Mouse (Mus musculus): ENCODE results near the gene Kcnj16. TPM values are rescaled to one million over a fixed set of nuclear protein-coding genes. Genes with fewer than 3 reads are reported as not detected.

The Kcnj16 gene
- polyA plus RNA-seq (2012; ENCODE audit: insufficient read depth, insufficient read length, missing spikeins), result 2.3 and 2.4 TPM in 2 replicates

DNA sequence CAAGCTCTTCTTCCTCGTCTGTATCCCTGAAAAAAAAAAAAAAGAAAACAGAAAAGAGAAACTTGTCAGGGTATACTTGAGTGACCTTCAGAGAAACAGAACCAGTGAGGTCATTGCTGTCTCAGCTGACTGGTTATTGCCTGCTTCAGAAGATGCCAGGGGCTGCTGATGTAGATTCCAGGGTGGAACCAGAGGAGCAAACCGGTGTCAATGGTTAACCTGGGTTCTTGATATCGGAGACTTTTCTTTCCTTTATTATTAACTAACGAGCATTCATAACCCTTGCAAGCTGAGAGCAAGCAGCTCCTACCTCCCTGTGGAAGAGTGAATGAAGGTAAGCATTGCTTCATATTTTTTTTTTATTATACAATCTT is at the start of gene Kcnj16:
Gene Kcnj16, plus strand, starts transcription at position 272 of the 374 bp plus-strand sequence.
- no peaks in the 10 kb centered on the region for H3K4me1 ChIP-seq (ENCODE audit: control insufficient read depth, insufficient read depth, low read length)
- H3K4me3 ChIP-seq (ENCODE audit: insufficient read depth, low read length), result no peak within 1 kb of the TSS
- H3K27ac ChIP-seq (ENCODE audit: insufficient read depth, low read depth, low read length), result no peak within 1 kb of the TSS
- TF ChIP-seq POLR2A (IDR thresholded peaks at IDR 0.05; ENCODE audit: borderline replicate concordance, low read depth, low read length) (no peak), CTCF (IDR thresholded peaks at IDR 0.05; ENCODE audit: low read depth, low read length) (no peak)

- Histone ChIP-seq H3K4me3 (ENCODE audit: insufficient read depth, low read length) (no peak overlapping the region), H3K4me1 (ENCODE audit: control insufficient read depth, insufficient read depth, low read length) (no peaks in the 10 kb centered on the region), H3K27ac (ENCODE audit: insufficient read depth, low read depth, low read length) (no peak overlapping the region)
- no peak for TF ChIP-seq POLR2A (IDR thresholded peaks at IDR 0.05; ENCODE audit: borderline replicate concordance, low read depth, low read length)
- no peak for TF ChIP-seq CTCF (IDR thresholded peaks at IDR 0.05; ENCODE audit: low read depth, low read length)
Measured at GRCm38 (mm10) chr11:110918808-110919465, 48.9 kb upstream of the Kcnj16 start.

DNA sequence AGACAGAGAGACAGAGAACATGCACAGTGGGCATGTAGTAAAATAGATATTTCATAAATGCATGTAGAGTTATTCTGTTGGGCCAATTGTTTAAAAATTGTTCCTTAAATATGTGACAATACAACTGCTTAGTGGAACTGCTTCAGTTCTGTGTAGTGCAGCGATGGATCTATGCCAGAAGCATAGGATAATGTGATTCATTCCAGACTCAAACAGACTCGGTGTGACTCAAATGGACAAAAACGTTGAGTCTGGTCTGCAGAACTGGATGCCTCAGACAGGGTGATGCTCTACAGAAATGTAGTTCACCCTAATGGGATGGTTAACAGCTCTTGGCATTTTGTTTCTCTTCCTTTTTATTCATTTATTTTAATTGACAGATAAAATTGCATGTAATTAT is 32.1 kb upstream of the Kcnj16 start:
- no peaks in the 10 kb centered on the region for H3K4me1 ChIP-seq (ENCODE audit: control insufficient read depth, insufficient read depth, low read length)
- no peak overlapping the region for H3K27ac ChIP-seq (ENCODE audit: insufficient read depth, low read depth, low read length)
- no peak for TF ChIP-seq POLR2A (IDR thresholded peaks at IDR 0.05; ENCODE audit: borderline replicate concordance, low read depth, low read length)
- TF ChIP-seq CTCF (IDR thresholded peaks at IDR 0.05; ENCODE audit: low read depth, low read length), result no peak
- no peak overlapping the region for H3K4me3 ChIP-seq (ENCODE audit: insufficient read depth, low read length)

GRCm38 (mm10) chr11:110942280-110942679 is 25.6 kb upstream of the Kcnj16 start:
- Histone ChIP-seq H3K4me3 (ENCODE audit: insufficient read depth, low read length) (no peak overlapping the region), H3K4me1 (ENCODE audit: control insufficient read depth, insufficient read depth, low read length) (no peaks in the 10 kb centered on the region), H3K27ac (ENCODE audit: insufficient read depth, low read depth, low read length) (no peak overlapping the region)
- TF ChIP-seq CTCF (IDR thresholded peaks at IDR 0.05; ENCODE audit: low read depth, low read length), result no peak
- no peak for TF ChIP-seq POLR2A (IDR thresholded peaks at IDR 0.05; ENCODE audit: borderline replicate concordance, low read depth, low read length)

DNA sequence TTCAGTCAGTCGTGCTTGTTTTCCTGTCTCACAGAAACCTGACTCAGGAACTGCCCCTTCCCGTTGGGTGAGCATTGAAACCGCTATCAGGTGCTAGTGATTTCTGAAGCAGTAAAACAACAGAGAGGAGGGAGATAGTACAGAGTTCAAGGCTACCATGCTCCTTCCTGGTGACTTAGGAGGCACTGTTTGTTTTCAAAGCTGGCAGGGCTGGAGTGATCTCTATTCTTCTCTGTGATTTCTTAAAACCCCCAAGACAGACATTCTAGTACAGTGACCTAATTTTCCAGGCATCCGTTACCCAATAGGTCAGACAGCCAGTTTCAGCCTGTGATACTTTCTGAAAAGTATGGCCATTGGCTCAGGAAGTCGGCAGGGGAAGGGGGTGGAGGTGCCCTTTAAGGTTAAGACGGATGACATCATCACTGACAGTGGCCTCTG is 25.1 kb upstream of the Kcnj16 start:
- no peaks in the 10 kb centered on the region for H3K4me1 ChIP-seq (ENCODE audit: control insufficient read depth, insufficient read depth, low read length)
- H3K4me3 ChIP-seq (ENCODE audit: insufficient read depth, low read length), result no peak overlapping the region
- no peak for TF ChIP-seq POLR2A (IDR thresholded peaks at IDR 0.05; ENCODE audit: borderline replicate concordance, low read depth, low read length)
- TF ChIP-seq CTCF (IDR thresholded peaks at IDR 0.05; ENCODE audit: low read depth, low read length), result no peak
- no peak overlapping the region for H3K27ac ChIP-seq (ENCODE audit: insufficient read depth, low read depth, low read length)

GRCm38 (mm10) chr11:110956665-110957064 is 11.2 kb upstream of the Kcnj16 start:
- no peak overlapping the region for H3K27ac ChIP-seq (ENCODE audit: insufficient read depth, low read depth, low read length)
- no peak overlapping the region for H3K4me3 ChIP-seq (ENCODE audit: insufficient read depth, low read length)
- no peaks in the 10 kb centered on the region for H3K4me1 ChIP-seq (ENCODE audit: control insufficient read depth, insufficient read depth, low read length)
- TF ChIP-seq POLR2A (IDR thresholded peaks at IDR 0.05; ENCODE audit: borderline replicate concordance, low read depth, low read length) (no peak), CTCF (IDR thresholded peaks at IDR 0.05; ENCODE audit: low read depth, low read length) (no peak)

GRCm38 (mm10) chr11:110961592-110962021 is 6.2 kb upstream of the Kcnj16 start:
- H3K27ac ChIP-seq (ENCODE audit: insufficient read depth, low read depth, low read length), result no peak overlapping the region
- no peak for TF ChIP-seq CTCF (IDR thresholded peaks at IDR 0.05; ENCODE audit: low read depth, low read length)
- TF ChIP-seq POLR2A (IDR thresholded peaks at IDR 0.05; ENCODE audit: borderline replicate concordance, low read depth, low read length), result no peak
- no peak overlapping the region for H3K4me3 ChIP-seq (ENCODE audit: insufficient read depth, low read length)
- no peaks in the 10 kb centered on the region for H3K4me1 ChIP-seq (ENCODE audit: control insufficient read depth, insufficient read depth, low read length)

DNA sequence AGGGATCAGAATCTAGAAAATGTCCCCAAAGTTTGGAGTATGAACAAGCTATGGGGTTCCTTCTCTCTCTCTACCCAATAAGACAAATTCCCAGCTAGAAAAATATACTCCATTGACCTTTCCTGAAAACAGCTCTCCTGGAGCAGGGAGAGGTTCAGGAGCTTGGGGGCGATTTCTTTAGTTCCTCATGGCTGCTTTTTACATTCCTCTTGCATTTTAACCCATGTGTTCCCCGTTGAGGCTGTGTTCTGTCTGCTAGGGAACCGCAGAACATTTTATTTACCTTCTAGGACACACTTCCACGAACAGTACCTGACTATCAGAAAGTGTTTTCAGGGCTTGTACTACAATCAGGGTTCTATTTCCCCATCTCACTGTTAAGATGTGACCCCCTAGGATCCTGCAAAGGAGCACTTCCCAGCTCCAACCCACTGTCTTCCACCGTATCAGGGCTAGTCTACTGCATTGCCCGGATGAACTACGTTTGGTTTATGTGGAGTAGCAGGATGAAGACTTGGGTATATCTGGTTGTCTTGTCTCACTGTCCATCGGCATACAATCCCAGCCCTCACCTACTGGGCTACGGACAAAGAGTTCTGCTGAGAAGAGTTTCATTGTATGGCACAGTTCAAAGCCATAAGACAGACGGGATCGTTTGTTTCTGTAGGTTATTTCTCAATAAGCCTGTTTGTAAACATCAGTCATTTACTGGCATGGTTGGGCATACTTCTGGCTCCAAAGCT is 643 bp upstream of the Kcnj16 start:
- Histone ChIP-seq H3K27ac (ENCODE audit: insufficient read depth, low read depth, low read length) (no peak overlapping the region), H3K4me1 (ENCODE audit: control insufficient read depth, insufficient read depth, low read length) (no peaks in the 10 kb centered on the region), H3K4me3 (ENCODE audit: insufficient read depth, low read length) (no peak overlapping the region)
- no peak for TF ChIP-seq POLR2A (IDR thresholded peaks at IDR 0.05; ENCODE audit: borderline replicate concordance, low read depth, low read length)
- TF ChIP-seq CTCF (IDR thresholded peaks at IDR 0.05; ENCODE audit: low read depth, low read length), result no peak

DNA sequence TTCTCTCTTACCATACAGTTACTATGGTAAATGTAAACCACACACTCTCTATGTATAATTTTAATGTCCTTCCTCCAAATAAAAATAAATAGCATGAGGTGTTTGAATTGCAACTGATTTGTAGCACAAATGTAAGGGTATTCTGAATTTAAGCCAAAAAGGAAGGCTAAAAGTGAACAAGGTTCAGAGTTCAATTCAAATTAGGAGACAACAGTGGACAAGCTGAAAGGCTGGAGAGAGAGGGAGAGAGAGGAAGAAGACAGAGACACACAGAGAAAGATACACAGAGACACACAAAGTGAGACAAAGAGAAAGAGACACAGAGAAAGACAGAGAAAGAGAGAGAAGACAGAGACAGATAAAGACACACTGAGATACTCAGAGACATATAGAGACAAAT is 1.1 kb downstream of the Kcnj16 start:
- Histone ChIP-seq H3K27ac (ENCODE audit: insufficient read depth, low read depth, low read length) (no peak overlapping the region), H3K4me1 (ENCODE audit: control insufficient read depth, insufficient read depth, low read length) (no peaks in the 10 kb centered on the region), H3K4me3 (ENCODE audit: insufficient read depth, low read length) (no peak overlapping the region)
- TF ChIP-seq CTCF (IDR thresholded peaks at IDR 0.05; ENCODE audit: low read depth, low read length), result no peak
- no peak for TF ChIP-seq POLR2A (IDR thresholded peaks at IDR 0.05; ENCODE audit: borderline replicate concordance, low read depth, low read length)

DNA sequence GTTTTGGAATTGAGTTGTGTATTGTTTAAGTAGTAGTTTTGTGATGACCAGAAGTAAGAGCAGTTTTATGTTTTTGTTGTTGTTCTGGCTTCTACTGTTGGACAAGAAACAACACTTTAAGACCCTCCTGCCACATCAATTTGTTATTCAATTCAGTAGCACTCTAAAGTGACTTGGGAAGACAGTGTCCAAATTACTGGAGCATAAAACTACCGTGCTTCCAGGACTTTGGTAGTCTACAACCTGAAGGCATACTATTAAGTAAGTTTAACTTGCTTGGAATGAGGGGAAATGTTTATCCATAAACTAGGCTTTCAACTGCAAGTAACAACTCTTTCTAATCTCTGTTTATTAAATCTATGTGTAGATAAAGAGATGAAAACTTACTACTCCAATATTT is 17.7 kb downstream of the Kcnj16 start:
- TF ChIP-seq CTCF (IDR thresholded peaks at IDR 0.05; ENCODE audit: low read depth, low read length) (no peak), POLR2A (IDR thresholded peaks at IDR 0.05; ENCODE audit: borderline replicate concordance, low read depth, low read length) (no peak)
- Histone ChIP-seq H3K27ac (ENCODE audit: insufficient read depth, low read depth, low read length) (no peak overlapping the region), H3K4me3 (ENCODE audit: insufficient read depth, low read length) (no peak overlapping the region), H3K4me1 (ENCODE audit: control insufficient read depth, insufficient read depth, low read length) (peaks cover 12% of the 10 kb centered on the region)
